Mouse (Mus musculus) left cerebral cortex, postnatal 25 days (tissue): ENCODE measurements at regions not wholly inside any gene's neighbourhood (a gene's known extent, or its start where the extent isn't known, plus 50 kb on each side); places are given as distances from the start of the nearest gene placed in this dataset.
A peak's percentile ranks its signal among the peaks of the same experiment; 100 is the strongest.

Source experiments
- DNase-seq, 2 experiments: peaks; one replicate each; pipeline ENCODE4 v3.0.0; 2022; ENCODE audit warnings: low spot score in 2 of 2, mixed read lengths in 1 of 2
- intact Hi-C: fragments of 180-260 bp; cut with DNase I; formaldehyde crosslinking; loops from one replicate; pipeline ENCODE4 v1.15.1; 2025

DNA sequence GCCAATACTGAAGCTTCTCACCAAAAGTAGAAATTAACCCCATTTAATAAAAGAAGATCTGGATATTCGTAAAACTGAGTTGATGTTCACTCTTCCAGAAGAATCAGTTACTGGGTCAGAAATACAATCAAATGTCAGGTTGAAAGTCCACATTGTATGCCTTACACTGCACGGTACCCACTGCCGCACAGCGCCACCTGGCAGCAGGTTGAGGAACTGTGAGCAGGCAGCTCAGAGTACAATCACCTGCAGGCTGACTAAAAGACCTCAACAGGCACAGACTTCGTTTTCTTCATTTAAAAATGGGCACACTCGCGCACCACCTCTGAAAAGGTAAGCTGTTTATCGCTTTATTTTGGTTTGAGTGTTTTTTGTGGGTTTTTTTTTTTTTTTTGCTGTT is 341.8 kb upstream of the Mms22l start:
- DNase-seq: peak; percentile 75 to 86
- intact Hi-C loops: loop anchor here (1.0 to 10.0 kb wide), 3 partner anchors 400 to 1677 kb away; no protein-coding TSS in a partner anchor

DNA sequence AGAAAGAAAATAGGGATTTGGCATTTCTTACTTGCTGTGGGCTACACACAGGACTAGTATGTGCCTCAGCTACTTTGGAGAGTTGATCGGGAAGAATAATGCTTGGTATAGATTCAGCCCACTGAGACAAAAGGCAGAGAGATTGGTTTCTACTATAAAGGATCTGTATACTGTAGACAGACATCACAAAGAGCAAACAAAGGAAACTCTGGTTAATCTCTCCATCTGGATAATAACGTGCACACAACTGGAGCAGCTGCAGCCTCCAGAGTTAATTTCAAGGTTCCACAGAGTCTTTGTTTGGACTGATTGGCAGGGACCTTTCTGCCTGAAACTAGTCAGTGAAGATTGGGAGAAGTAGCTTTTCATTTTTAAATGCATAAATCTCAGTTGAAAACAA is 322.5 kb upstream of the Mms22l start:
- intact Hi-C loops: no loop called here
- no peak for DNase-seq

DNA sequence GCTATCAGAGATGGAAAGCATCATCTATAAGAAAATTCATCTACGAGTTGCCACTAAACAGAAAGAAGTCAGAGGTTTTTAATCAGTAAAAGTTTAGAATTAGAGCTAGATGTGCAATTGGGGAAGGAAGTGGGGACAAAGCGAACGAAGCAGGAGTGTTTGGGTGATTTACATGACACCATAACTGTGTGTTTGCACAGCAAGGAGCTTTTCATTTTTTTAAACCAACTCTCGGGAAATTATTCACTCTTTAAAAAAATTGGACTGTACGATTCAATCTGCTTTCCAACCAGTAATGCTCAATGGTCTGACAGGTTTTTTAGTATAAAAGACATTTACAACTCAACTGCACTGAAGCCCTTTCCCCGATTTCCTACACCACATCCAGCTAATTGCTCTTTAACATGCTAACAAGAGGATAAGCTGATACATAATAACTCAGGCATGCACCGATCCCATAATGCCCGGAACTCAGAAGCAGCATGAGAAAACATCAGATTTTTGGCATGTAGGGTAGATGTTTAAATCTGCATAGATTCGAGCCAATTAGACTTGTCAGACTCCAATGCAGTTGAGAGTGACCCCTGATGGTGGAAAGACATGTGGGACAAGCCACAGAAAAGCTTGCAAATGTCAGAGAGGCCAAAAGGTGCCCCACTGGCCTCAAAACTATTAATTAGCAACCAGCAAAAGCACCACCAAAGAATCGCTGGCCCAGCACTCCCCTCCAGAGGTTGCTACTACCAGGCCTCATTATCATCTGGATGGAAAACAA is 282.8 kb upstream of the Mms22l start:
- intact Hi-C loops: loop anchor here (10.0 kb wide), 2 partner anchors 609 to 1729 kb away; partner anchors contain the start of gene Pou3f2
- peak in 1 of 2 experiments; percentile 56 for DNase-seq

DNA sequence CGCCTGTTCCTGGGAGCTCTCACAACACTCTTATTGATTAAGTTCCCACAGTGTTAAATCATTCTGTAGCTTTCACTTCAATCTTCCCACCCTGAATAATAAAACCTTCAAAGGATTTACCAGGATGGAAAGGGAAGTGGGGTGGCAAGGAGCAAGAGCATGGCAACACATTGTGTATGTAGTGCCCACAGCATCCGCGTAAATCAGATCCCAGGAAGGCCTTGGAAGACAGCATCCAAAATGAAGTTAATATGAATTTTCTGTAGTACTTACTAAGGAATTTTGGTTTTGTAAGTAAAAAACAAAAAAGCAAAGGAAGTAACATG is 282.3 kb upstream of the Mms22l start:
- no peak for DNase-seq
- intact Hi-C loops: loop anchor here (10.0 kb wide), 2 partner anchors 609 to 1729 kb away; partner anchors contain the start of gene Pou3f2

DNA sequence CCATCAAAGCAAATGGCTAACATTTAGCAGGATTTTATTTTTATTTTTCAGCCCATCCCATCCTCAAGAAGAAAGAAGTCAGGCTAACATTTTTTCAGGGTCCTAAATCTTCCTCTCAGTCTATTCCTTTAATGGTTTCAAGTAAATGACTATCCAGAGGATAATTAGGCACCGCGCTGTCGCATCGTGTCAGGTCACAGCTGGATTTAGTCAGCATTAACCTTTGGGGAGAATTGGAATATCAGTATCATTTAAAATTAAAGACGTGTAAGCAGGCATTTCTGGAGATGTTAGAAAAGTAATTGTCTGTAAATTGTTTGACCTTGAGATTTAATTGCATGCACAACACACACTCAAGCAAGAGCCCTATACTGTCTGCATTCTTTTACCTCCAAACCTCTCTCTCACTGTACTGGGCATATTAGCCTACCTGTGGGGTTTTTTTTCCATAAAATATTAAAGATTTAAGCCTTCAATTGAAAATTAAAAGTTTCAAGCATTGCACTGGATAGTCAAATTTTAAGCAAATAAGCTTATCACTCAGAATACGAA is 277.8 kb upstream of the Mms22l start:
- intact Hi-C loops: loop anchor here (2.0 to 10.0 kb wide), 3 partner anchors 24 to 1734 kb away; partner anchors contain the start of gene Pou3f2
- DNase-seq: no peak

DNA sequence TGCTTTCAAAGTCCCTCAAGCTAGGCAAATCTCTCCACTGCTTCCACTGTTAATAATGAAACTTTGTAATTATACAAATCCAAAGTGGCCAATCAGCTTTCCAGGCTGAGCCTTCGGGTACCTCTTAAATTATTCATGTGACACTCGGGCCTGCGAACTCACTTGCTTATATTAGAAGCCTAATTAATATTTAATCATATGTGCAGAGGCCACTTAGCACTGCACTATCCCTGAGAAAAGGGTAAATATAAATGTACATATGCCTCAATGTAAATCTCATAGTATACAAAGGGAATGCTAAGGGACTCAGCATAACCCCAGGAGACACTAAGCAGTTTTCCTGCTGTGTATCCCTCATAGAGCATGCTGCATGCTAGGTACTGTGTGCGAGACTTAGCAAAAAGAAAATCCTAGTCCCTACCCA is 277.2 kb upstream of the Mms22l start:
- intact Hi-C loops: loop anchor here (2.0 to 10.0 kb wide), 3 partner anchors 24 to 1734 kb away; partner anchors contain the start of gene Pou3f2
- DNase-seq: no peak

DNA sequence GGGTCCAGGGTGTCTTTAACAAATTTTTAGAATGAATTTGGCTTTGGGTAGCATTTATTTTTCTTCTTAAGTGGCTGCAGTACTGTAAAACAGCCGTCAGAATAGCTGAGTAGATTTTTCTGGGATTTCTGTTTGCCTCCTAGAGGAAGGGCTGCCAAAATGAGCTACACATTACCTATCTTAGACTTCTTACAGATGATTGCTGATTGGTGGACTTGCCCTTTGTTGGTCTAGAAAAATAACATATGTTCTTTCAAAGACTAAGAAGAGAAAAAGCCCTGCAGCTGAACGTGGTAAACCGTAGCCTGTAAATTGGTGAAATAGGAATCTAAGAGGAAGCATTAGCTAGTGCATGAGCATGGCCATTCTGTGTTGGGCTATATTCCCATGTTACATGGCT is 276.7 kb upstream of the Mms22l start:
- intact Hi-C loops: loop anchor here (2.0 to 10.0 kb wide), 3 partner anchors 23 to 1735 kb away; partner anchors contain the start of gene Pou3f2
- no peak for DNase-seq

DNA sequence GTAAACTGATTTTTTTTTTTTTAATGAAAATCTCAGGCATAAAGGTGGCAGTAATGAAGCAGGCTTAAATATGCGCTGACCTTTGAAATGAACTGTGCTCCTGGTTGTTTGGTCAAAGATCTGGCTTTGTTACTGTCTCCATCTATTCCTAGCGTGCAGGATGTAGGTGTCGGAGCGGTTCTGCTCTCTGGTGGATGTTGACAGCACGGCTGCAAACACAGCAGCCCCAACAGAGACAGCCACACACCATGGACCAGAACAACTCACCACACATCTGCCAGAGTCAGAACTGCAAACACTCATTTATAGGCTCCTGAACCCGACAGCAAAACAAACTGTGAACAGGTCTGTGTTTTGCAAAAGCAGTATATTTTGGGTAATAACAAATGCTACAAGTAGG is 251.1 kb upstream of the Mms22l start:
- intact Hi-C loops: loop anchor here (5.0 to 10.0 kb wide), 3 partner anchors 300 to 650 kb away; partner anchors contain the start of gene Ndufaf4
- DNase-seq: peak; percentile 13 to 44

DNA sequence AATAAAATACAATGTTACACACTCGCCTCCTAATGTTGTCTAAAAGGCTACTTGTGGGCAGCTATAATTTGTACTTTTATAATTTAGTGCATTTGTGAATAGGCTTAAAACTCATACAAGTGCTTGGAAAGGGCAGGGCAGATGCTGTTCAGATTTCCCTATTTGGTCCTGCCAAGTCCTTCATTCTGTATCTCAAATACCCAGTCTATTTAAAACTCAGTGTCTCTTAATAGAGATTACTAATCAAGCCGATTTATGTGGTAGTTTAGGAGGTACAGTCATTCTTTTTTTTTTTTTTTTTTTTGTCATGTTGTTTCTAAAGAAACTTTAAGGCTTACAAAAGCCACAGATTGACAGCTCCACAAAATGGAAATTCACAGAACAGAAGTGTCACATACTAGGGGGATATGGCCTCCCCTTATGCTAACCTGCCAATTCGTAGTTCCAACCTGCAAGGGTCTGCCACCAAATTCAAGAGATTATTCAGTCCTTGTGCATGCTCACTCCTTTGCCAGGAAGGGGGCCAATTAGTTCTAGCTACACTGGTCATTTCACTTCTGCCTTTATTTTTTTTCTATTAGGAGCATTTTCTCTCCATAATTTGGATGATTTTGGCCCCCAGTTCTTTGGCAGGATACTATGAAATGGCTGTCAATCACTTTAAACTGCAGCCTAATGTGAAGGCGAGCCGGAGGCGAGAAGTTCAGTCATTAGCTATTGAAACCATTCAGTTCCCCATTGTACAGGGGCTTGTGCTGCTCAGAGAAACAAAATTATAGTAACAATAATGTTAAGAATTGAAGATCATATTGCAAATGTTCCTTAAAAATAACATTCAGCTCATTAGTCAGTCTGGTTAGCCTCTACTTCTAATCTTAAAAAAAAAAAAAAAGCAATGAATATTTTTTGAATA is 247.9 kb upstream of the Mms22l start:
- intact Hi-C loops: loop anchor here (5.0 to 10.0 kb wide), 3 partner anchors 296 to 646 kb away; partner anchors contain the start of gene Ndufaf4
- no peak for DNase-seq

DNA sequence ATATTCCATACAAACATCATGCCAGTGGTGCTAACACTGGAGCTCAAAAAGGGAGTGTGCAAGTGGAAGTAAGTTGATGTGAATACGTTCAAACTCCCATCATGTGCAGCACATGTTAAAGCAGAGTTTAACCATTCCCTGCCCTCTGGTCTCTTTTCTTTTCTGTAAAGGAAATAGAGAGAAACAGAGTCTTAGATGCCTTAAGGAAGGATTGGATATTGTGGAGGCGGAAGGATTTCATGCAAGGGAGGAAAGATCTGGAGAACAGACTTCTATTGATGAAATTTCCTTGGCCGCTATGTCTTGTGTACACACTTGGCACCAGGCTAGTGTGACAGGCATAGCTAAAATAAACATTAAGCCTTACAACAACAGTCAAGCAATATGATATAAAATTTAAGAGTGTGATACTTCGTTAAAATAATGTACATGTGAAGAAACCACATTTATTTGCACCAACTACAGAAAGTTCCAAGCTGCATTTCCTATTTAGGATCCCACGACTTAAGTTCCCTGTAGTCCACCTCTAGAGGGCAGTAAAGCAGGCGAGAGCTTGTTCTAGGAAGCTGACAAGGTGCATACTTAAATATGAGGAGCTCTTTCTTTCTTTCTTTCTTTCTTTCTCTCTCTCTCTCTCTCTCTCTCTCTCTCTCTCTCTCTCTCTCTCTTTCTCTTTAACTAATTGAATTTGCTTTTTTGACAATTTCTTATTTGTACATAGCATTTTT is 246.8 kb upstream of the Mms22l start:
- intact Hi-C loops: loop anchor here (5.0 to 10.0 kb wide), 3 partner anchors 295 to 645 kb away; partner anchors contain the start of gene Ndufaf4
- peak in 1 of 2 experiments; percentile 58 for DNase-seq

DNA sequence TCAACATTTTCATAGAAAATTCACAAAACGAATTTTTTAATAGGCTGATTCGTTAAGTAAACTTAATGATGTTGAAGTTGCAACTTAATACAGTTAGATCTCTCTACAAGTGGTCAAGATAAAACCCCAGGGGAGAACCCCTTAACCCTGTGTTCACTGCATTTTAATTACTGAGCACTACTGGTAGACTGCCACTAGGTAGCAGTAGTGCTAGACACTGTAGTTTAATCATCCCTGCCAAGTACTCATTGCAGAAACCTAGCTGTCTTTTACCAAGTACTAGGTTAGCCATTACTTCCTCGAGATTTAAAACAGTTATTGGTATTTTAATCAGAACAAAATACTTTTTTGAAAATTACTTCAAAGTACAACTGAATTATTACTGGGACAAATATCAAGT is 218.1 kb upstream of the Mms22l start:
- DNase-seq: no peak
- intact Hi-C loops: no loop called here
